Mouse (Mus musculus) T-helper 2 cell (primary cell): Measurements from ENCODE around the gene Mpzl3.
"Not testable (repeated sequence)": the region's sequence is repeated elsewhere in the genome, so short reads cannot be mapped to it uniquely, and the experiment has no call there.

Experiments used
- in situ Hi-C: fragments of 300-600 bp; cut with MboI, MseI; formaldehyde crosslinking; loops from one replicate; pipeline ENCODE4 v1.15.1; 2025; ENCODE audit warnings: high pct_unique_total_duplicates

The Mpzl3 gene

GRCm38 (mm10) chr9:45055082-45055713 lies at the start of gene Mpzl3:
Gene Mpzl3 (plus strand): TSS chr9:45055186.
- in situ Hi-C loops: loop anchor here (5.0 kb wide), 1 partner anchor 43 kb away; no protein-coding TSS in a partner anchor

- in situ Hi-C loops: no loop called here
These were observed 47.6 kb upstream of the Mpzl3 start for GRCm38 (mm10) chr9:45007404-45007803.

GRCm38 (mm10) chr9:45008342-45008741 lies 46.6 kb upstream of the Mpzl3 start:
- in situ Hi-C loops: no loop called here

- in situ Hi-C loops: loop anchor here (5.0 kb wide), 1 partner anchor 48 kb away; the partner anchor contains the start of gene Mpzl3
These were observed 45.6 kb upstream of the Mpzl3 start, which contains the start of gene Cd3e for GRCm38 (mm10) chr9:45009180-45010078. Gene Cd3e (minus strand): TSS chr9:45009627.

GRCm38 (mm10) chr9:45010461-45010860 lies 44.5 kb upstream of the Mpzl3 start:
- in situ Hi-C loops: loop anchor here (5.0 kb wide), 1 partner anchor 47 kb away; the partner anchor contains the start of gene Mpzl3

GRCm38 (mm10) chr9:45011291-45011690 lies 43.7 kb upstream of the Mpzl3 start:
- in situ Hi-C loops: loop anchor here (5.0 kb wide), 1 partner anchor 46 kb away; the partner anchor contains the start of gene Mpzl3

GRCm38 (mm10) chr9:45014879-45015278 lies 40.1 kb upstream of the Mpzl3 start:
- in situ Hi-C loops: loop anchor here (5.0 kb wide), 1 partner anchor 42 kb away; the partner anchor contains the start of gene Mpzl3

GRCm38 (mm10) chr9:45015841-45016240 lies 39.1 kb upstream of the Mpzl3 start:
- in situ Hi-C loops: no loop called here

- in situ Hi-C loops: no loop called here
These were observed 37.0 kb upstream of the Mpzl3 start for GRCm38 (mm10) chr9:45018031-45018430.

- in situ Hi-C loops: loop anchor here (10.0 kb wide), 1 partner anchor 382 kb away; no protein-coding TSS in a partner anchor
These were observed 32.2 kb upstream of the Mpzl3 start for GRCm38 (mm10) chr9:45022800-45023199.

GRCm38 (mm10) chr9:45023638-45024037 lies 31.3 kb upstream of the Mpzl3 start:
- in situ Hi-C loops: loop anchor here (10.0 kb wide), 1 partner anchor 381 kb away; no protein-coding TSS in a partner anchor

GRCm38 (mm10) chr9:45024187-45024586 lies 30.8 kb upstream of the Mpzl3 start:
- in situ Hi-C loops: loop anchor here (10.0 kb wide), 1 partner anchor 381 kb away; no protein-coding TSS in a partner anchor

- in situ Hi-C loops: loop anchor here (5.0 to 10.0 kb wide), 2 partner anchors 115 to 377 kb away; no protein-coding TSS in a partner anchor
These were observed 27.6 kb upstream of the Mpzl3 start for GRCm38 (mm10) chr9:45027376-45027775.

- in situ Hi-C loops: no loop called here
These were observed 24.6 kb upstream of the Mpzl3 start for GRCm38 (mm10) chr9:45030341-45030740.

GRCm38 (mm10) chr9:45032261-45032660 lies 22.7 kb upstream of the Mpzl3 start:
- in situ Hi-C loops: no loop called here

GRCm38 (mm10) chr9:45034526-45034925 lies 20.5 kb upstream of the Mpzl3 start:
- in situ Hi-C loops: no loop called here

GRCm38 (mm10) chr9:45037803-45038202 lies 17.2 kb upstream of the Mpzl3 start:
- in situ Hi-C loops: not testable (repeated sequence)

GRCm38 (mm10) chr9:45039499-45039898 lies 15.5 kb upstream of the Mpzl3 start, which contains the start of gene Mpzl2:
Gene Mpzl2 (plus strand): TSS chr9:45039799.
- in situ Hi-C loops: no loop called here

GRCm38 (mm10) chr9:45040066-45040845 lies 14.7 kb upstream of the Mpzl3 start:
- in situ Hi-C loops: no loop called here

- in situ Hi-C loops: no loop called here
These were observed 13.7 kb upstream of the Mpzl3 start for GRCm38 (mm10) chr9:45041131-45041838.
